Mouse (Mus musculus) embryonic facial prominence, embryonic 10.5 days (tissue): ENCODE data around the gene Ntrk2. TPM values are rescaled to one million over a fixed set of nuclear protein-coding genes. Genes with fewer than 3 reads are reported as not detected.

ENCODE experiments used
- DNase-seq: peaks from one replicate; pipeline ENCODE4 v3.0.0-alpha.2; 2017; ENCODE audit warnings: low spot score
- H3K27ac ChIP-seq: fragments of 300-500 bp; sonication (generic); replicated peaks from 2 replicates; pipeline ENCODE4 v1.5.1; 2016; ENCODE audit warnings: mild to moderate bottlenecking
- H3K27me3 ChIP-seq: fragments of 300-500 bp; sonication (generic); replicated peaks from 2 replicates; pipeline ENCODE4 v1.6.1; 2016; ENCODE audit warnings: low read depth, mild to moderate bottlenecking; ENCODE audit not compliant: poor library complexity, severe bottlenecking
- H3K36me3 ChIP-seq: fragments of 300-500 bp; sonication (generic); replicated peaks from 2 replicates; pipeline ENCODE4 v1.6.1; 2016; ENCODE audit warnings: mild to moderate bottlenecking, moderate library complexity
- H3K4me1 ChIP-seq: fragments of 300-500 bp; sonication (generic); 2 replicates; pipeline ENCODE4 v1.6.1; 2016
- H3K4me3 ChIP-seq: fragments of 300-500 bp; sonication (generic); 2 replicates; pipeline ENCODE4 v1.5.1; 2016; ENCODE audit warnings: mild to moderate bottlenecking, moderate library complexity
- H3K9me3 ChIP-seq: fragments of 300-500 bp; sonication (generic); 2 replicates; pipeline ENCODE4 v1.6.1; 2016; ENCODE audit warnings: mild to moderate bottlenecking
- WGBS: fragments of 180-500 bp; shearing (Covaris S2); methylation state at CpG from one replicate; pipeline ENCODE4 v1.1.7; 2016; 5-methylcytosine and 5-hydroxymethylcytosine counted together
- polyA plus RNA-seq: library from polyadenylated mRNA; unstranded; fragments of >200 nt; fragmentation: Nextera tagmentation; extraction: Ambion mirVana; gene quantifications from 2 replicates; pipeline ENCODE4 v1.2.1, GENCODE M21; 2016

Ntrk2 gene
- polyA plus RNA-seq, 1 experiment from 2014 or later, result 11.5 TPM

DNA sequence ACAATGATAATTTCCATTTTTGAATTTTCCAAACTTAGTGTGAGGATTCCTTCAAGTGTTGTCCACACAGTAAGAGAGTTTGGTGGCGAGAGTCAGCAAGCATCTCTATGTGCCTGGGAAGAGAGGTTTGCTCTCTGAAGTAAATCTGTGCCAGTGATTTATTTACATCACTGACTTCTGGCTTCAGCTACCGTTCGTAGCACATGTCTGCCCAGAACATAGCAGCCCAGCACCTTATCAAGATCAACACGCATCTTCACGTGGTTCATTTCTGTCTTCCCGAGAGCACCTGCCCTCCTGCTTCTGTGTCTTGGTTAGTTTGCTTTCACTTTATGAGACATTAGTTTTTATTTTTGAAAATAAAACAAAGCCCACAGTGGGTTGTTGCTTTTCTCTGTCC, 47.3 kb downstream of the Ntrk2 start:
- Histone ChIP-seq H3K9me3 (0 out of 2 replicates have a peak, but pooled peaks cover 2% of the 10 kb centered on the region), H3K27me3 (no peaks in the 10 kb centered on the region), H3K36me3 (no peaks in the 10 kb centered on the region), H3K4me1 (no peaks in the 10 kb centered on the region), H3K4me3 (no peak overlapping the region), H3K27ac (no peak overlapping the region)
- DNase-seq, result no peak
- WGBS, result 91% methylated on average over 6 of the region's 6 CpGs

DNA sequence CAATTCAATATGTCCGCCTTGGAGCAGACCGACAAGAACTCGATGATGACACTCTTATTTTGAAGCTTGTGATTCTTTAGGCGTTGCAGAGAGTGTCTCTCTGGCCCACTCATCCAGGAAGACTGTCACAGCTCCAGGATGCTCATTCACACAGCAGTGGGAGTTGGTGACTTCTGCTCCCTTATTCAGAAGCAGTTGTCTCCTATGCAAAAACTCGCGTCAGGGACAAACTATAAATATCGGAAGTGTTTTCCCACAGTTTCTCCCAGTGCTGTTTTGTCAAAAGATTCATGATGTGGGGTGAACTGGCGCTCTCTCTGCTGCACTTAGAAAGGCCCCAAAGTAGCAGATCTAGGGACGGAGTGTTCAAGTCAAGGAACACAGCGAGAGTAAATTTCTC, 59.9 kb downstream of the Ntrk2 start:
- no peaks in the 10 kb centered on the region for H3K4me1 ChIP-seq
- H3K36me3 ChIP-seq, result no peaks in the 10 kb centered on the region
- H3K27me3 ChIP-seq, result no peaks in the 10 kb centered on the region
- no peaks in the 10 kb centered on the region for H3K9me3 ChIP-seq
- no peak overlapping the region for H3K4me3 ChIP-seq
- H3K27ac ChIP-seq, result no peak overlapping the region
- no peak for DNase-seq
- WGBS, result 91% methylated on average over 10 of the region's 10 CpGs

DNA sequence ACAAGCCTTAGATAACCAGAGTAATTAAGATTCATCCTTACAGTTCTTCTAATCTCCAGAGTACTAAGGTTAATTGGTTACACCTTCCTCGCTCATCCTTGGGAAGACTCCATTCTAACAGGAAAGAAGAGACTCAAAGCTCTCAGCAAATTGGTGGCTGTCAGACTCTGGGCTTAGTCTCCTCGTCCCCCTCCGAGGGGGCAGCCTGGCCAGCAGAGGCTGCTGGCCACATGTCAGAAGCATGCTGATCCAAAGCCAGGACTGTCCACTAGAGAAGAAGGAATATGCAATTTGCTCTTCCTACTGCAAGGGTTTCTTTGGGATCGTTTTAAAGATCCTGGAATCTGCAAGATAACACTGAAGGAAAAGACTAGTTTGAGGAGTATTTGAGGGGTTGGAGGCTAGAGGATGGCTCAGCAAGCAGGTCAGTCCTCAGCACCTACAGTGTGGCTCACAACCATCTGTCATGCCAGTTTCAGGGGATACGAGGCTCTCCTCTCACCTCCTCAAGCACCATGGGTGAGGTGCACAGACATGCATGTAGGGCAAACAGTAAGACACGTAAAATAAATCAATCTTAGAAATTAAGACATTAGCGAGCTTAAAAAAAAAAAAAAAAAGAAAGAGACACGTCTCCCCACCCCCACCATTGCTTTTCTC, 60.5 kb downstream of the Ntrk2 start:
- Histone ChIP-seq H3K27ac (no peak overlapping the region), H3K36me3 (no peaks in the 10 kb centered on the region), H3K9me3 (no peaks in the 10 kb centered on the region), H3K4me3 (no peak overlapping the region), H3K4me1 (no peaks in the 10 kb centered on the region), H3K27me3 (no peaks in the 10 kb centered on the region)
- WGBS, result 86% methylated on average over 8 of the region's 8 CpGs
- no peak for DNase-seq

DNA sequence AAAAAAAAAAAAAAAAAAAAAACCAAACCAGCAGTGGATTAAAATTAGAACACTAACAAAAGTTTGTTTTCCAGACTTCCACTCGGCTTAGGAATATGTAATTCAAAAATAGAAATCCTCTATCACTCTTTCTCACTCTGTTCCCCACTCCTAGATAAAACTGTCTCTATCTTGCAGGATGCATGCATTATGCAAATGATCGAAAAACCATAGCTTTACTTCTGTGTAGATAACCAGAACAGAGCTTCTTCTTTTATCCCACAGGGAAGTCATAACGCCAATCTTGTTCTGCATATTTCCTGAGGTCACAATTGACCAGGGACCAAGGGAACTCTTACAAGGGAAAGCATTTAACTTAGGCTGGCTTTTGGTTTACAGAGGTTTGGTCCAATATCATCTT, 76.1 kb downstream of the Ntrk2 start:
- DNase-seq, result no peak
- Histone ChIP-seq H3K4me3 (no peak overlapping the region), H3K9me3 (no peaks in the 10 kb centered on the region), H3K27ac (no peak overlapping the region), H3K36me3 (no peaks in the 10 kb centered on the region), H3K27me3 (no peaks in the 10 kb centered on the region), H3K4me1 (no peaks in the 10 kb centered on the region)
- 83% methylated on average over 3 of the region's 3 CpGs for WGBS

DNA sequence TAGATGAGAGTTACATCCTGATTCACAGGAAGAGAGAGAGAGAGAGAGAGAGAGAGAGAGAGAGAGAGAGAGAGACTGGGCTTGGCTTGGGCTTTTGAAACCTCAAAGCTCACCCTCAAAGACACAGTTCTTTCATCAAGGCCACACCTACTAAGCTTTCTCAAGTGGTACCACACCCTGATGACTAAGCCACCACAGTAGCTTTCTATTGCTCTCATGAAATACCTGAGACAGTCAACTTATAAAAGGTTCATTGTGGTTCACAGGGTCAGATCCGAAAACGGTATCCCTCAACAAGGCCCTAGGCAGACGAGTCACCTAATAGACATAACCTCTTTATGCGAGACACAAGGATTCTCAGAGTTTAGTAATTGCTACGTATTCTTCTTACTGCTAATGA, 76.5 kb downstream of the Ntrk2 start:
- WGBS, result 91% methylated on average over 5 of the region's 5 CpGs
- Histone ChIP-seq H3K9me3 (no peaks in the 10 kb centered on the region), H3K4me3 (no peak overlapping the region)

DNA sequence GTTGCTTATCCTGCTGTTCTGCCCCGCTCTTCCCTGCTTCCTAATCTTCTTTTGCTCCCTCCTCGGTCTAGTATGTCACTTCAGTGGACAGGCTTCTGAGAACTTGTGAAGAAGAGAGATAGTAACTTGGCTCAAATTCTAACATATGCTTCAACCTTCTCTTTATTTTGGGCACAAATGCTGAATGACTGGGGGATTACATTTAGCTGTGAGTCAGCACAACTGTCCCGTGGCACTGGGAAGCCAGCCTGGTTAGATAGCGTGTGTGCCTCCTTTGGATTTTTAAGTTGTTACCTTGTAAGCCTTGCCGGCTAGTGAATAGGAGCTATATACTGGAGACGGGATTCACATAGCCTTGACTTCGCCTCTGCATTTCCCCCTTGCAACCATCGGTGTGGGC, 79.7 kb downstream of the Ntrk2 start:
- H3K9me3 ChIP-seq, result peaks cover 6% of the 10 kb centered on the region; the same call in 1 of the 2 replicates
- H3K27me3 ChIP-seq, result no peaks in the 10 kb centered on the region
- H3K4me1 ChIP-seq, result no peaks in the 10 kb centered on the region
- no peak overlapping the region for H3K4me3 ChIP-seq
- 82% methylated on average over 8 of the region's 8 CpGs for WGBS
- DNase-seq, result no peak
- H3K27ac ChIP-seq, result no peak overlapping the region
- H3K36me3 ChIP-seq, result no peaks in the 10 kb centered on the region

More for the DNA sequence above, 76.5 kb downstream of the Ntrk2 start:
- Histone ChIP-seq H3K27ac (no peak overlapping the region), H3K27me3 (no peaks in the 10 kb centered on the region), H3K4me1 (no peaks in the 10 kb centered on the region), H3K36me3 (no peaks in the 10 kb centered on the region)
- DNase-seq, result no peak

DNA sequence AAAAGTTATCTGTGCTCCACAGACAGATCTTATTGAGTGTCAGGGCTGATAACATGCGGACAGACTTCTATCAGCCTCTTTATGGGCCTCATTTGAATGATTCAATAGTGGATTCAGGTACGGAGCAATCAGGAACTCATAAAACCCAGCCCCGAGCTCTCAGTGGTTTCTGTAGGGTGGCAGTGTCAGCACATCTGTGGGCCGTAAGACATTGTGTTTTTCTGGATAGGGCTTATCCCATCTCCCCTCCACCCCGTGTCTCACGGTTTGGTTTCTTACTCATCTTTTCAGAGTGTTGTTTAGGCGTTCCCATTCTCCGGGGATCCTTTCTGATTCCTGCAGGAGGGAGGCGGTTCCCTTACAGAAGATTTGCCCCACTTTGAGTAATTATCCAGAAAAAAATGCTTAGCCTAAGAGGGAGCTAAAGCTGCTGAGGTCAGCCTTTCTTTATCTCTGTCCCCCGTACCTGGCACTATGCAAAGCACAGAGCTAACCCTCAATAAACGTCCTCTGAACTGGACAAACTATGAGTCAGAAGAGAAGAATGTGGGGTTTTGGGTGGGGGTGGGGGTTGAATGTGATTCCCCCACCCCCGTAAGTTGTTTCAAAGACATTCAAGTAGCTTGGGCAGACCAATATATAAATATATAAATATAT, 90.0 kb downstream of the Ntrk2 start:
- 84% methylated on average over 12 of the region's 12 CpGs for WGBS
- Histone ChIP-seq H3K4me1 (no peaks in the 10 kb centered on the region), H3K9me3 (0 out of 2 replicates have a peak, but pooled peaks cover 3% of the 10 kb centered on the region), H3K27me3 (no peaks in the 10 kb centered on the region), H3K27ac (no peak overlapping the region), H3K4me3 (no peak overlapping the region), H3K36me3 (no peaks in the 10 kb centered on the region)
- DNase-seq, result no peak

DNA sequence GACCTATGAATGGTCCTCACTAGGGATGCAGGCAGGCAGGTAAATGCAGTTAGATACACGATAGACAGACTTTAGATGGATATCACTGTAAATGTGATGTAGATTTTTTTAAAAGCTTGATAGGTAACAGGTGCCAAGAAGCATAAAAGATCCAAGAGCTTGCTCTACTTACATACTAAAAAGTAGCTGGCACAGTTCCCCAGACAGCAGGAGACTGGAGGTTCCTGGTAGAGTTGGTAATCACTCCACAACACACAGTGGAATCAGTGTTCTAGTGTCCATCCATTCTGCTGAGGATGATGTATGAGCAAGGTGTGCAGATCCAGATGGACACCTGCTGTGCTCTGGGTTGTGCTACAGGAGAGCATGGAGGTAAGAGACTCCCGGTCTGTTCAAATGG, 93.0 kb downstream of the Ntrk2 start:
- H3K4me3 ChIP-seq, result no peak overlapping the region
- DNase-seq, result no peak
- no peaks in the 10 kb centered on the region for H3K27me3 ChIP-seq
- 0 out of 2 replicates have a peak, but pooled peaks cover 7% of the 10 kb centered on the region for H3K4me1 ChIP-seq
- no peaks in the 10 kb centered on the region for H3K36me3 ChIP-seq
- H3K27ac ChIP-seq, result no peak overlapping the region
- WGBS, result 89% methylated on average over 2 of the region's 2 CpGs
- H3K9me3 ChIP-seq, result 0 out of 2 replicates have a peak, but pooled peaks cover 3% of the 10 kb centered on the region

DNA sequence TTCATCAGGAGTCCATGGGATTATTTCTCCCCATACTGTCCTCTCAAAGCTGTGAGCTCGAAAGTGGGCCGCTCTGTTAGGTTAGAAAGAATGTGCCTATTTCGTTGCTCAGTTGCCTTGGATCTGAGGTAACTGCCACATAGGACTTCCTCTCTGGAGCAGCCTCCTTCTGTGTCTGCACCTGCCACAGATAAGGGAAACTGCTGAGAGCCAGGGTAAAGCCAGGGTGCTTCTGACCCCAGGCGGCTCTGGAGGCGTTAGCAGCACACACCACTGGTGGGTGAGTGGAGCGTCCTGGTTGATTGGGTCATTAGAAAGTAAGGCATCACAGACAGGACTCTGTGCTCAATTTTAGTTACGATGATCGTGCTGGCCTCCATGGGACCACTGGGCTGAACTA, 95.9 kb downstream of the Ntrk2 start:
- Histone ChIP-seq H3K9me3 (0 out of 2 replicates have a peak, but pooled peaks cover 3% of the 10 kb centered on the region), H3K4me3 (no peak overlapping the region), H3K36me3 (no peaks in the 10 kb centered on the region), H3K27ac (no peak overlapping the region), H3K4me1 (peaks cover 11% of the 10 kb centered on the region; the same call in 1 of the 2 replicates), H3K27me3 (no peaks in the 10 kb centered on the region)
- 89% methylated on average over 8 of the region's 8 CpGs for WGBS
- no peak for DNase-seq

DNA sequence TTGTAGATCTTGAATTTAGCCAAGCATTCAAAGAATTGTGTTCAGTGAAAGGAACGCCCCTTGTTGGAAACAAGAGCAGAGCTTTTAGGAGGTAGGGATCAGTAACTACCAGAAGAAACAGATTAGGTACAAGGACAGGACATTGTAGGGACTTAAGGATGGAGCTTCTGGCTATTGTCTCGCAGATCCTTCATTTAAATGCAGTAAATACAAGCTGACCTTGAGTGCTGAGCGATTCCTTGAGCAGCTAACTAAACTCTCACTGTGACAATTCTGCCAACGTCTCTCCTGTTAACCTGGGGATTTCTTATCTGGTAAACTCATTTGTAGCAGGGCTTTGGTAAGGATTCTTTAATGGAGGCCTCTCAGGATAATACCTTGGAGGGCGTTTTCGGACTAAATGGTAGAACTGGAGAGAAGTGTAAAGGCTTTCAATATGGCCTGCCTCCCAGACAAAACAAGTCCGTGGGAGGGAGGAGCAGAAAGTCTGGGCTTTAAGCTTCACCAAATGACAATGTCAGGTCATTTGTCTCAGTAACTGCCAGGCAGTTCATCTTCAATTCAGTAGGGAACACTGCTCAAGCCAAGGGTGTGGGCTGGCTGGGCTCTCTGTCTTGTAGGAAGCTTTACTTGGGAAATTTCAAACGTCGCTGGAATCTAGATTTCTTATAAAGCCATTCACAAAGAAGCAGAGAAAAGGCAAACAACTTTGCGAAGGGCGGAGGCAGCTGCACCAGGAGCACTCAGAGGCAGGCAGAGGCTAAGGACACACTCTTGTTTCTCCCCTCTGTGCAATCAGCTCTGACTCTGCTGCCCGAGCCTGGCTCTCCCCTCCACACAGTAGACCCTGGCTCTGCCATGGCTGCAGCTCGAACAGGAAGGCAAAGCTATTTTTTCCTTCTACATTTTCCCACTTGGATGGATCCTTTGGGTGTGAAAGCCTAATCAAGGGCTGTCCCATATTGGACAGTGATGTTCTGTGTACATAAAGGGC, 98.7 kb downstream of the Ntrk2 start:
- peaks cover 11% of the 10 kb centered on the region; the same call in 1 of the 2 replicates for H3K4me1 ChIP-seq
- no peak overlapping the region for H3K4me3 ChIP-seq
- H3K27me3 ChIP-seq, result no peaks in the 10 kb centered on the region
- WGBS, result 57% methylated on average over 13 of the region's 13 CpGs
- no peaks in the 10 kb centered on the region for H3K36me3 ChIP-seq
- no peak for DNase-seq
- 0 out of 2 replicates have a peak, but pooled peaks cover 2% of the 10 kb centered on the region for H3K9me3 ChIP-seq
- H3K27ac ChIP-seq, result no peak overlapping the region; the same call in 1 of the 2 replicates

DNA sequence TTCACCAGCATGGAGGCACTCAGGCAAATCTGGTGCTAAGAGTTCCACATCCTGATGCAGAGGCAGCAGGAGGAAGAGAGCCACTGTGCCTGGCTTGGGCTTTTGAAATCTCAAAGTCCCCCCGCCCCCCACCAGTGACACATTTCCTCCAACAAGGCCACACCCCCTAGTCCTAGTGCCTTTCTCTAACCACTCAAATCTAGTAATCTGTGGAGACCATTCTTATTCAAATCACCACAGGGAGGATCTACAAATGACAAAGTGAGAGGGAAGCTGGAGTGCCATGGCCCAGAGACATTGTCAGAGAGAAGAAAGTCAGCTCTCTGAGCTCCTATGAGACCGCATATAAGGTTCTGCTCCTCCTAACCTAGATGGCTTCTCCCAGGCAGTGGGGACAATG, 105.6 kb downstream of the Ntrk2 start:
- Histone ChIP-seq H3K27me3 (no peaks in the 10 kb centered on the region), H3K4me1 (peaks cover 9% of the 10 kb centered on the region), H3K27ac (no peak overlapping the region), H3K9me3 (no peaks in the 10 kb centered on the region), H3K4me3 (no peak overlapping the region), H3K36me3 (no peaks in the 10 kb centered on the region)
- WGBS, result 84% methylated on average over 2 of the region's 2 CpGs
- no peak for DNase-seq

DNA sequence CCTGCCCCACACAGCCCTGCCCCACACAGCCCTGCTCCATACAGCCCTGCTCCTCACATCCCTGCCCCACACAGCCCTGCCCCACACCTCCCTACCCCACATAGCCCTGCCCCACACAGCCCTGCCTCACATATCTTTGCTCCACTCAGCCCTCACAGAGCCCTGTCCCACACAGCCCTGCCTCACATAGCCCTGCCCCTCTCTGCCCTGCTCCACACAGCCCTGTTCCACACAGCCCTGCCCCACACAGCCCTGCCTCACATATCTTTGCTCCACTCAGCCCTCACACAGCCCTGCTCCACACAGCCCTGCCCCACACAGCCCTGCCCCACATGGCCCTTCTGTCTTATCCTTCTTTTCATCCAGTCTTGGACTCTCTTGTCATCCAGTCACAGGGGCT, 106.2 kb downstream of the Ntrk2 start:
- H3K4me3 ChIP-seq, result no peak overlapping the region
- H3K27ac ChIP-seq, result no peak overlapping the region; the same call in 1 of the 2 replicates
- no peaks in the 10 kb centered on the region for H3K9me3 ChIP-seq
- DNase-seq, result no peak
- H3K36me3 ChIP-seq, result no peaks in the 10 kb centered on the region
- no peaks in the 10 kb centered on the region for H3K27me3 ChIP-seq
- peaks cover 9% of the 10 kb centered on the region for H3K4me1 ChIP-seq
